Mouse (Mus musculus): ENCODE measurements around the gene 9030612E09Rik.

- no peak for TF ChIP-seq CTCF (IDR thresholded peaks at IDR 0.05; ENCODE audit: low read depth)
- no peak for TF ChIP-seq EP300 (IDR thresholded peaks at IDR 0.05; ENCODE audit: low read depth)
These were observed 10.1 kb upstream of the 9030612E09Rik start for GRCm38 (mm10) chr10:43164406-43164805.

Data from liver, embryonic 14.5 days (tissue).